Mouse (Mus musculus): ENCODE measurements around the gene Hprt. TPM values are rescaled to one million over a fixed set of nuclear protein-coding genes. Genes with fewer than 3 reads are reported as not detected.
A peak's percentile ranks its signal among the peaks of the same experiment; 100 is the strongest.

Hprt gene
- polyA plus RNA-seq (2014; fragmentation: Nextera tagmentation; extraction: Ambion mirVana): 83.1 and 85.1 TPM in 2 replicates

GRCm38 (mm10) chrX:52987905-52988783 lies at the start of gene Hprt:
Gene Hprt, plus strand, starts transcription at chrX:52988137.
- 0 out of 2 replicates have a peak, but pooled peaks cover 8% of the 10 kb centered on the region for H3K4me1 ChIP-seq (ENCODE audit: control insufficient read depth, insufficient read depth, low read length)
- H3K4me2 ChIP-seq (ENCODE audit: low read length): peak within 1 kb of the TSS; percentile 56
- ATAC-seq (ENCODE audit: low FRiP score, low TSS enrichment) (peak; percentile 94), DNase-seq (peak; percentile 89)
- H3K36me3 ChIP-seq (ENCODE audit: control insufficient read depth, insufficient read depth, low read length): no peaks in the 10 kb centered on the region
- H3K27ac ChIP-seq (replicated peaks; ENCODE audit: low read depth, low read length): peak within 1 kb of the TSS; percentile 85
- peak within 1 kb of the TSS; percentile 65 for H3K9ac ChIP-seq (replicated peaks; ENCODE audit: low read length)
- H3K9me3 ChIP-seq (ENCODE audit: control insufficient read depth, low read length): no peaks in the 10 kb centered on the region
- H3K27me3 ChIP-seq (ENCODE audit: control insufficient read depth, insufficient read depth, low read length): no peaks in the 10 kb centered on the region
- peak within 1 kb of the TSS; percentile 57 for H3K4me3 ChIP-seq (replicated peaks; ENCODE audit: low read depth, low read length)
- WGBS: 23% methylated on average over 72 of the region's 72 CpGs

GRCm38 (mm10) chrX:52945509-52945908 lies 42.4 kb upstream of the Hprt start:
- no peaks in the 10 kb centered on the region for H3K27me3 ChIP-seq (ENCODE audit: control insufficient read depth, insufficient read depth, low read length)
- no peak overlapping the region for H3K9ac ChIP-seq (replicated peaks; ENCODE audit: low read length)
- H3K4me3 ChIP-seq (replicated peaks; ENCODE audit: low read depth, low read length): no peak overlapping the region
- H3K4me1 ChIP-seq (ENCODE audit: control insufficient read depth, insufficient read depth, low read length): no peaks in the 10 kb centered on the region
- H3K4me2 ChIP-seq (ENCODE audit: low read length): no peak overlapping the region
- peaks cover 44% of the 10 kb centered on the region for H3K36me3 ChIP-seq (ENCODE audit: control insufficient read depth, insufficient read depth, low read length)
- ATAC-seq (ENCODE audit: low FRiP score, low TSS enrichment) (no peak), DNase-seq (no peak)
- WGBS: 92% methylated on average over 5 of the region's 5 CpGs
- no peaks in the 10 kb centered on the region for H3K9me3 ChIP-seq (ENCODE audit: control insufficient read depth, low read length)
- no peak overlapping the region for H3K27ac ChIP-seq (replicated peaks; ENCODE audit: low read depth, low read length)

GRCm38 (mm10) chrX:52949713-52950112 lies 38.2 kb upstream of the Hprt start:
- no peak overlapping the region for H3K4me3 ChIP-seq (replicated peaks; ENCODE audit: low read depth, low read length)
- H3K27me3 ChIP-seq (ENCODE audit: control insufficient read depth, insufficient read depth, low read length): no peaks in the 10 kb centered on the region
- peaks cover 39% of the 10 kb centered on the region for H3K36me3 ChIP-seq (ENCODE audit: control insufficient read depth, insufficient read depth, low read length)
- no peak overlapping the region for H3K4me2 ChIP-seq (ENCODE audit: low read length)
- WGBS: 61% methylated on average over 2 of the region's 2 CpGs
- H3K4me1 ChIP-seq (ENCODE audit: control insufficient read depth, insufficient read depth, low read length): no peaks in the 10 kb centered on the region
- no peaks in the 10 kb centered on the region for H3K9me3 ChIP-seq (ENCODE audit: control insufficient read depth, low read length)
- H3K27ac ChIP-seq (replicated peaks; ENCODE audit: low read depth, low read length): no peak overlapping the region
- ATAC-seq (ENCODE audit: low FRiP score, low TSS enrichment) (no peak), DNase-seq (peak; percentile 60)
- no peak overlapping the region for H3K9ac ChIP-seq (replicated peaks; ENCODE audit: low read length)

- Histone ChIP-seq H3K4me2 (ENCODE audit: low read length) (no peak overlapping the region), H3K9ac (replicated peaks; ENCODE audit: low read length) (no peak overlapping the region), H3K36me3 (ENCODE audit: control insufficient read depth, insufficient read depth, low read length) (peaks cover 22% of the 10 kb centered on the region), H3K27ac (replicated peaks; ENCODE audit: low read depth, low read length) (no peak overlapping the region), H3K9me3 (ENCODE audit: control insufficient read depth, low read length) (no peaks in the 10 kb centered on the region), H3K4me1 (ENCODE audit: control insufficient read depth, insufficient read depth, low read length) (no peaks in the 10 kb centered on the region), H3K4me3 (replicated peaks; ENCODE audit: low read depth, low read length) (no peak overlapping the region), H3K27me3 (ENCODE audit: control insufficient read depth, insufficient read depth, low read length) (no peaks in the 10 kb centered on the region)
- WGBS: 86% methylated on average over 4 of the region's 4 CpGs
- DNase-seq (no peak), ATAC-seq (ENCODE audit: low FRiP score, low TSS enrichment) (no peak)
These were observed 31.0 kb upstream of the Hprt start for GRCm38 (mm10) chrX:52956942-52957341.

GRCm38 (mm10) chrX:52961559-52962110 lies 26.3 kb upstream of the Hprt start:
- no peak overlapping the region for H3K9ac ChIP-seq (replicated peaks; ENCODE audit: low read length)
- no peak overlapping the region for H3K4me2 ChIP-seq (ENCODE audit: low read length)
- no peaks in the 10 kb centered on the region for H3K9me3 ChIP-seq (ENCODE audit: control insufficient read depth, low read length)
- H3K27ac ChIP-seq (replicated peaks; ENCODE audit: low read depth, low read length): no peak overlapping the region
- DNase-seq (peak; percentile 25), ATAC-seq (ENCODE audit: low FRiP score, low TSS enrichment) (no peak)
- H3K27me3 ChIP-seq (ENCODE audit: control insufficient read depth, insufficient read depth, low read length): no peaks in the 10 kb centered on the region
- no peaks in the 10 kb centered on the region for H3K4me1 ChIP-seq (ENCODE audit: control insufficient read depth, insufficient read depth, low read length)
- 53% methylated on average over 5 of the region's 5 CpGs for WGBS
- no peak overlapping the region for H3K4me3 ChIP-seq (replicated peaks; ENCODE audit: low read depth, low read length)
- peaks cover 5% of the 10 kb centered on the region; the same call in 1 of the 2 replicates for H3K36me3 ChIP-seq (ENCODE audit: control insufficient read depth, insufficient read depth, low read length)

- Histone ChIP-seq H3K9me3 (ENCODE audit: control insufficient read depth, low read length) (no peaks in the 10 kb centered on the region), H3K9ac (replicated peaks; ENCODE audit: low read length) (no peak overlapping the region), H3K36me3 (ENCODE audit: control insufficient read depth, insufficient read depth, low read length) (no peaks in the 10 kb centered on the region), H3K4me1 (ENCODE audit: control insufficient read depth, insufficient read depth, low read length) (no peaks in the 10 kb centered on the region), H3K27ac (replicated peaks; ENCODE audit: low read depth, low read length) (no peak overlapping the region), H3K4me2 (ENCODE audit: low read length) (no peak overlapping the region), H3K27me3 (ENCODE audit: control insufficient read depth, insufficient read depth, low read length) (no peaks in the 10 kb centered on the region), H3K4me3 (replicated peaks; ENCODE audit: low read depth, low read length) (no peak overlapping the region)
- DNase-seq: no peak
- 87% methylated on average over 2 of the region's 2 CpGs for WGBS
- no peak for ATAC-seq (ENCODE audit: low FRiP score, low TSS enrichment)
These were observed 22.8 kb upstream of the Hprt start for GRCm38 (mm10) chrX:52965149-52965548.

GRCm38 (mm10) chrX:52971211-52972006 lies 16.5 kb upstream of the Hprt start:
- Histone ChIP-seq H3K9ac (replicated peaks; ENCODE audit: low read length) (no peak overlapping the region), H3K4me2 (ENCODE audit: low read length) (no peak overlapping the region), H3K9me3 (ENCODE audit: control insufficient read depth, low read length) (no peaks in the 10 kb centered on the region), H3K36me3 (ENCODE audit: control insufficient read depth, insufficient read depth, low read length) (no peaks in the 10 kb centered on the region), H3K27ac (replicated peaks; ENCODE audit: low read depth, low read length) (no peak overlapping the region), H3K4me3 (replicated peaks; ENCODE audit: low read depth, low read length) (no peak overlapping the region), H3K27me3 (ENCODE audit: control insufficient read depth, insufficient read depth, low read length) (no peaks in the 10 kb centered on the region), H3K4me1 (ENCODE audit: control insufficient read depth, insufficient read depth, low read length) (no peaks in the 10 kb centered on the region)
- WGBS: 67% methylated on average over 3 of the region's 3 CpGs
- DNase-seq (no peak), ATAC-seq (ENCODE audit: low FRiP score, low TSS enrichment) (no peak)

GRCm38 (mm10) chrX:52972129-52972528 lies 15.8 kb upstream of the Hprt start:
- Histone ChIP-seq H3K9me3 (ENCODE audit: control insufficient read depth, low read length) (no peaks in the 10 kb centered on the region), H3K36me3 (ENCODE audit: control insufficient read depth, insufficient read depth, low read length) (no peaks in the 10 kb centered on the region), H3K9ac (replicated peaks; ENCODE audit: low read length) (no peak overlapping the region), H3K4me1 (ENCODE audit: control insufficient read depth, insufficient read depth, low read length) (no peaks in the 10 kb centered on the region), H3K27me3 (ENCODE audit: control insufficient read depth, insufficient read depth, low read length) (no peaks in the 10 kb centered on the region), H3K4me3 (replicated peaks; ENCODE audit: low read depth, low read length) (no peak overlapping the region), H3K27ac (replicated peaks; ENCODE audit: low read depth, low read length) (no peak overlapping the region), H3K4me2 (ENCODE audit: low read length) (no peak overlapping the region)
- ATAC-seq (ENCODE audit: low FRiP score, low TSS enrichment) (no peak), DNase-seq (no peak)
- 59% methylated on average over 1 of the region's 1 CpGs for WGBS
